Mouse (Mus musculus) forebrain, embryonic 13.5 days (tissue): ENCODE data around the gene Nav2. TPM values are rescaled to one million over a fixed set of nuclear protein-coding genes. Genes with fewer than 3 reads are reported as not detected.
A peak's percentile ranks its signal among the peaks of the same experiment; 100 is the strongest.

ENCODE experiments used
- ATAC-seq: fragments of 200-750 bp; cut with Nextera tagmentation; 2 replicates; pipeline ENCODE4 v1.8.0; 2017
- H3K27ac ChIP-seq: fragments of 300-500 bp; sonication (generic); 2 replicates; pipeline ENCODE4 v1.5.1; 2015; ENCODE audit warnings: inconsistent platforms, mild to moderate bottlenecking, moderate library complexity
- H3K27me3 ChIP-seq: fragments of 300-500 bp; sonication (generic); 2 replicates; pipeline ENCODE4 v1.6.1; 2015; ENCODE audit warnings: mild to moderate bottlenecking, inconsistent platforms
- H3K36me3 ChIP-seq: fragments of 300-500 bp; sonication (generic); 2 replicates; pipeline ENCODE4 v1.6.1; 2015; ENCODE audit warnings: mild to moderate bottlenecking, inconsistent platforms; ENCODE audit not compliant: poor library complexity, severe bottlenecking
- H3K4me1 ChIP-seq: fragments of 300-500 bp; sonication (generic); 2 replicates; pipeline ENCODE4 v1.6.1; 2015; ENCODE audit warnings: inconsistent platforms
- H3K4me2 ChIP-seq: fragments of 300-500 bp; sonication (generic); 2 replicates; pipeline ENCODE4 v1.6.1; 2015; ENCODE audit warnings: inconsistent platforms, mild to moderate bottlenecking, moderate library complexity
- H3K4me3 ChIP-seq: fragments of 300-500 bp; sonication (generic); 2 replicates; pipeline ENCODE4 v1.5.1; 2015; ENCODE audit warnings: mild to moderate bottlenecking, inconsistent platforms
- H3K9ac ChIP-seq: fragments of 300-500 bp; sonication (generic); 2 replicates; pipeline ENCODE4 v1.6.1; 2015; ENCODE audit warnings: mild to moderate bottlenecking, inconsistent platforms
- H3K9me3 ChIP-seq: fragments of 300-500 bp; sonication (generic); replicated peaks from 2 replicates; pipeline ENCODE4 v1.6.1; 2016; ENCODE audit warnings: inconsistent platforms
- WGBS: fragments of 180-500 bp; shearing (Covaris S2); methylation state at CpG from one replicate; pipeline ENCODE4 v1.1.7; 2015; 5-methylcytosine and 5-hydroxymethylcytosine counted together
- polyA plus RNA-seq: library from polyadenylated mRNA; unstranded; fragments of >200 nt; fragmentation: Nextera tagmentation; extraction: Ambion mirVana; gene quantifications from 2 replicates; pipeline ENCODE4 v1.2.1, GENCODE M21; 2015

Nav2 gene
- polyA plus RNA-seq, 1 experiment from 2014 or later: 11.2 TPM

DNA sequence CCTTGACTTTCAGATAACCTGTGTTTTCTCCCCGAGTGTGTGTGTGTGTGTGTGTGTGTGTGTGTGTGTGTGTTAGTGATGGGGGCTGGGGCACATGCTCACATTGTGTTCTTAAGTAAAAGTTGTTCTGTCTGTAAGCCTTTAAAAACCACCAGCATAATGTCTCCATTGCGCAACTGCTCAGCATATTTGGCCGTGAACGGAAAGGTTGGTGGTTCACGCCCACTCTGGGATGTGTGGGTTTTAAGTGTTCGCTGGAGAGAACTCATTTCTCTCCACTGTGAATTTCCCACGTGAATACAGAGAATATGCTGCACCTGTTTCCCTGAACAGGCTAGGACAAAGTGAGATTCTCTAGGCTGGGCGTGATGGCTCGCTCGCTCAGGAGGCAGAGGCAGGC is 542.7 kb downstream of the Nav2 start:
- H3K9me3 ChIP-seq: no peaks in the 10 kb centered on the region
- H3K27me3 ChIP-seq: peaks cover 7% of the 10 kb centered on the region
- no peak overlapping the region for H3K4me3 ChIP-seq
- no peak overlapping the region for H3K27ac ChIP-seq
- WGBS: 90% methylated on average over 10 of the region's 10 CpGs
- ATAC-seq: no peak
- H3K9ac ChIP-seq: no peak overlapping the region
- peaks cover 9% of the 10 kb centered on the region for H3K4me1 ChIP-seq
- H3K36me3 ChIP-seq: no peaks in the 10 kb centered on the region
- no peak overlapping the region for H3K4me2 ChIP-seq

DNA sequence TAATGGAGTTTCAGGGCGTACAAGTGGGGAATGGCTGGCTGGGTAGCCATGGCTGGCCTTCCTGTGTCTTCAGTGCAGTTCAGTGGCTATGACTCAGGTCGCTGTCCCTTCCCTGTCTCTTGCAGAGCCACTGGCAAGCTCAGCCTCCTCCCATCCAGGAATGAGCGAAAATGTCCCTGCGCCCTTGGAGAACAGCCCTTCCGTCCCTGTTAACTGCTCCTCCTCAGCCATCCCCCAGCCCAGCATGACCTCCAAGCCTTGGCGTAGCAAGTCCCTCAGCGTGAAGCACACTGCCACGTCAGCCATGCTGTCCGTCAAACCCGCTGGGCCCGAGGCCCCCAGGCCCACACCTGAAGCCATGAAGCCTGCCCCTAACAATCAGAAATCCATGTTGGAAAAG is 543.8 kb downstream of the Nav2 start:
- Histone ChIP-seq H3K4me2 (no peak overlapping the region), H3K9ac (no peak overlapping the region)
- WGBS: 74% methylated on average over 11 of the region's 11 CpGs

DNA sequence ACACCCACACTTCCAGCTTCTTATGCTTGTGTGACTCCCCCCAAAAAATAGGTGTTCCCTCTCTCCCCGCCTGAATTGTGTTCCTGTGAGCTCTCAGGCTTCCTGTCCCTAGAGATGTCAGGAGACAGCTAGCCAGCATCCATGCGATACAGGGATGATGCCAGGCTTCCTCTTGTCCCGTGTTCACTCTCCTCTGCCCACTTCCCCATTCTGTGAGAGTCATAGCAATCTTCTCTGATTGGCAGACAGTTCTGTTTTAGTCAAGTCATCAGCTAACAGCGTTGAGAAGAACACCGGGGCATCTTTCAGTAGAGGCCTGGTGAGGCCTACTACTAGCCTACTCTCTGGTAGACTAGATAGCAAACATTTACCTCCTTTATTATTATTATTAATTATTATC is 546.1 kb downstream of the Nav2 start:
- Histone ChIP-seq H3K27ac (no peak overlapping the region), H3K27me3 (peaks cover 7% of the 10 kb centered on the region), H3K4me1 (peaks cover 9% of the 10 kb centered on the region), H3K36me3 (no peaks in the 10 kb centered on the region), H3K4me3 (no peak overlapping the region), H3K9me3 (no peaks in the 10 kb centered on the region), H3K4me2 (no peak overlapping the region), H3K9ac (no peak overlapping the region)
- no peak for ATAC-seq
- 93% methylated on average over 5 of the region's 5 CpGs for WGBS

More for the DNA sequence above, 543.8 kb downstream of the Nav2 start:
- no peak overlapping the region for H3K4me3 ChIP-seq
- peaks cover 9% of the 10 kb centered on the region for H3K4me1 ChIP-seq
- no peak overlapping the region for H3K27ac ChIP-seq
- H3K27me3 ChIP-seq: peaks cover 7% of the 10 kb centered on the region
- ATAC-seq: no peak
- no peaks in the 10 kb centered on the region for H3K36me3 ChIP-seq
- no peaks in the 10 kb centered on the region for H3K9me3 ChIP-seq

DNA sequence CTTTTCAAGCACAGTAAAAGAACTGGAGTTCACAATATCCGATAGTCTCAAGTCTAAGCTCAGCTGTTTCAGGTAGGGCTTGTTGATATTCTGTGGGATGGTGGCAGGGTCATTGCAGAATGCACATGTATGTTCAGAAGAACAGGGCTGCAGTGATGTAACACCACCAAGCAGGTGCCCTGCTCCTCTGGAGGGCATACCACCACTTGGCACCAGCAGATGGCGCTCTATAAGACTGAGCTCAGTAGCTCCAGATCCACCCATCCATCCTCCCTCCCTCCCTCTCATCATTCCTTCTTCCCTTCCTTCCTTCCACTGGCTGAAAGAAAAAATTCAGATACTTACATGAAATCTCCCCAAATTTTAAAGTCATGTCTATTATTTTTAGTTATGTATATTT is 547.6 kb downstream of the Nav2 start:
- H3K4me1 ChIP-seq: no peaks in the 10 kb centered on the region
- H3K9ac ChIP-seq: no peak overlapping the region
- peak; percentile 57; the same call in 1 of the 2 replicates for ATAC-seq
- H3K27me3 ChIP-seq: peaks cover 3% of the 10 kb centered on the region; the same call in 1 of the 2 replicates
- no peak overlapping the region for H3K27ac ChIP-seq
- no peak overlapping the region for H3K4me3 ChIP-seq
- no peak overlapping the region for H3K4me2 ChIP-seq
- no peaks in the 10 kb centered on the region for H3K9me3 ChIP-seq
- 54% methylated on average over 2 of the region's 2 CpGs for WGBS
- no peaks in the 10 kb centered on the region for H3K36me3 ChIP-seq

DNA sequence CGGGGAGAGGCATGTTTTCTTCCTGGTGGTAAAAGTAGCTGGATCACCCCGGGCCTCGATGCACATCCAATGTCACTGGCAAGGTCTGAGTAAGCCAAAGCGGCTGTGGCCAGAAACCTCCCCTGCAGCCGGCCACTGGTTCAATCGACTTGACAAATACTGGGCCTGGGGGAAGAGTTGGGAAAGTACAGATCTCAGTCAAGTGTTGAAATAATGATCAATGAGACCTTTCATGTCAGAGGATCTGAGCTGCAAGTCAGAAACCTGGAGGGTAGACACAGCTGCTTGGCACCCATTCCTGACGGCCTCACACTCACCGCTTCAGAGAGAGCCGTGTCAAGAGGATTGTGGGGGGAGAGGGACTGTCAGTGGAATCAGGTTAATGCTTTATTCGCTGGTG is 548.9 kb downstream of the Nav2 start:
- no peaks in the 10 kb centered on the region for H3K9me3 ChIP-seq
- 79% methylated on average over 10 of the region's 10 CpGs for WGBS
- no peaks in the 10 kb centered on the region for H3K4me1 ChIP-seq
- no peak for ATAC-seq
- peaks cover 3% of the 10 kb centered on the region; the same call in 1 of the 2 replicates for H3K27me3 ChIP-seq
- no peak overlapping the region for H3K4me2 ChIP-seq
- H3K4me3 ChIP-seq: no peak overlapping the region
- no peak overlapping the region for H3K27ac ChIP-seq
- H3K9ac ChIP-seq: no peak overlapping the region
- no peaks in the 10 kb centered on the region for H3K36me3 ChIP-seq

DNA sequence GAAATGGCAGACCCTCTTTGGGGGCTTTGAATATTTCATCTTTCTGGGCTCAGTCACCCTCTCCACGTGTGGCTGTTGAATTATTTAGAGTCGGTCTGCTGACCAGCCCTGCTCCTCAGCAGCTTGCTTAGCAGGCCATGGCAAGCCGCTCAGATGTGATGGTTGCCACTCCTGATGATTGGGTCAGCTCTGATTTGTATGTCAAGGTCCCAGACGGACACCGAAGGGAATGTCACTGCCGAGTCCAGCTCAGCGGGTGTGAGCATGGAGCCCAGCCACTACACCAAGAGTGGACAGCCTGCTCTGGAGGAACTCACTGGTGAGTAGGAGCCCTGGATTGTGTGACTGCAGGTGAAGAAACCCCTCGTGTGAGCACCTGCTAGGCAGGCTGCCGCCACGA is 549.4 kb downstream of the Nav2 start:
- no peak overlapping the region for H3K4me3 ChIP-seq
- 81% methylated on average over 10 of the region's 10 CpGs for WGBS
- no peaks in the 10 kb centered on the region for H3K9me3 ChIP-seq
- no peak for ATAC-seq
- no peaks in the 10 kb centered on the region for H3K4me1 ChIP-seq
- peaks cover 3% of the 10 kb centered on the region; the same call in 1 of the 2 replicates for H3K27me3 ChIP-seq
- no peak overlapping the region for H3K9ac ChIP-seq
- no peak overlapping the region for H3K4me2 ChIP-seq
- H3K36me3 ChIP-seq: no peaks in the 10 kb centered on the region
- H3K27ac ChIP-seq: no peak overlapping the region

DNA sequence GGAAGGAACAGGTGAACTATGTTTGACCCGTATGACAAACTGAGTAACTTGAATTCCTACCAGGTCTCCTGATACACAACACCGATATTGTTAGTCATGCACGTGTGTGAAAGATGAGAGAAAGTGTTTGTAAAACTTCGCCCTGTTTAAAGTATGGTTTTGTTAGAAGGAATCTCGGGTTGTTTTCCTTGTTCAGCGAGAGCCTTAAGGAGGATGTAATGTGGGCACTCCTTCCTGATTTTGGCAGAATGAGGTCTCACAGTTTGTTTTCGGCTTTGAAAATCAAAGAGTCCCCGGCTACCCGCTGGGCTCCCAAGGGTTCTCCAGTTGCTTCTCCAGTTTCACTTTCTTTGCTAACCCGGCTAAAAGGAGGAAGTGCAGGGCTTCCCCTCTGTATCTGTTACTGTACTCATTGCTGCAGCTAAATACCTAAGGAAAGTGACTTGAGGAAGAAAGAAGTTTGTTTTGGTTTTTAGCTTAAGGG is 553.9 kb downstream of the Nav2 start:
- no peaks in the 10 kb centered on the region for H3K4me1 ChIP-seq
- ATAC-seq: no peak
- H3K9me3 ChIP-seq: no peaks in the 10 kb centered on the region
- no peak overlapping the region for H3K4me3 ChIP-seq
- no peak overlapping the region for H3K4me2 ChIP-seq
- peaks cover 5% of the 10 kb centered on the region; the same call in 1 of the 2 replicates for H3K36me3 ChIP-seq
- H3K27ac ChIP-seq: no peak overlapping the region
- H3K27me3 ChIP-seq: no peaks in the 10 kb centered on the region
- no peak overlapping the region for H3K9ac ChIP-seq
- 33% methylated on average over 10 of the region's 10 CpGs for WGBS

DNA sequence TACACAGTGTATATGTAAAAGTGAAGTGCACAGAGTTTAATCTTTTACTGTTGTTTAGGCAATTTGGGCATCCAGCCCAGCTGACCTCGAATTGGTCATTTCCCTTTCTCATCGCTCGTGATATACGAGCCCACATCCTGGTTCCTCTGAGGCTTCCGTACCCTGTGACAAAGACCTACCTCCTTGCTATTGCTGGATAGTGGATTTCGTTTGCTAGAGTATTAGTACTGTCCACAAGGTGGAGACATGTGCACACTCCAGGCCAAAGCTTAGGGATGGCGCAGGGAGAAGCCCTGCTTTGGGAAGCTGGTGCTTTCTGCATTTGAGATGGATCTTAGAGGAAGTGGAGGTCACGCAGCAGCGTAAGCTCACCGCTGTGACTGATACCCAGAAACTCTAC is 559.3 kb downstream of the Nav2 start:
- H3K9me3 ChIP-seq: no peaks in the 10 kb centered on the region
- ATAC-seq: peak; percentile 81
- 58% methylated on average over 10 of the region's 10 CpGs for WGBS
- no peak overlapping the region for H3K4me2 ChIP-seq
- H3K27ac ChIP-seq: no peak overlapping the region
- no peak overlapping the region for H3K9ac ChIP-seq
- no peaks in the 10 kb centered on the region for H3K27me3 ChIP-seq
- H3K4me1 ChIP-seq: no peaks in the 10 kb centered on the region
- no peak overlapping the region for H3K4me3 ChIP-seq
- H3K36me3 ChIP-seq: peaks cover 5% of the 10 kb centered on the region; the same call in 1 of the 2 replicates

DNA sequence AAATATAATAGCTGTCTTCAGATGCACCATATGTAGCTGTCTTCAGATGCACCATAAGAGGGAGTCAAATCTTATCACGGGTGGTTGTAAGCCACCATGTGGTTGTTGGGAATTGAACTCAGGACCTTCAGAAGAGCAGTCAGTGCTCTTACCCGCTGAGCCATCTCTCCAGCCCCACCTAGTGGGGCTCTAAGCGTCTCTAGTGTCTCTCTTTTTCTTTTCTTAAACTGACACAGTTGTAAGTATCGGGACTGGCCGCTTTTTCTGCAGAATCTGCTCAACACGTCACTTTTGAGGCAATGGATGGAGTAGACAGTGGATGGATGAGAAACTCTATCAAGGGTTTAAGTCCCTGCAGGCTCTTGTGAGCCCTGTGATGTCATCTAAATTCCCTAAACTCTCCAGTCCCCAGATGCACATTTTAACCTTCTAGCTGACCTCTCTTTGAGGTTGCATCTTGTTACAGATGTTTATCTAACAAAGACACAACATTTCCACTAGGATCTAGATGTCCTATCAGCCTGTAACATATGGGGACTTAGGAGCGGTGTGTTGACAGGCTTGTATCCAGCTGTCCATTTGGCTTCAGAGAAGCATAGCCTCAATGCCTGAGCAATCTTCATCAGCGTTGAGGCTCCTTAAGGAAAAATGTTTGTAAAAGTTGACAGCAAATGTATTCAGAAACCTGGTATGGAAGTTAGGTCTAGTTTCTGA is 560.1 kb downstream of the Nav2 start:
- 75% methylated on average over 8 of the region's 8 CpGs for WGBS
- H3K9me3 ChIP-seq: no peaks in the 10 kb centered on the region
- no peak overlapping the region for H3K4me2 ChIP-seq
- H3K27ac ChIP-seq: no peak overlapping the region
- H3K4me3 ChIP-seq: no peak overlapping the region
- no peak overlapping the region for H3K9ac ChIP-seq
- H3K4me1 ChIP-seq: no peaks in the 10 kb centered on the region
- no peaks in the 10 kb centered on the region for H3K27me3 ChIP-seq
- H3K36me3 ChIP-seq: peaks cover 5% of the 10 kb centered on the region; the same call in 1 of the 2 replicates
- no peak for ATAC-seq

DNA sequence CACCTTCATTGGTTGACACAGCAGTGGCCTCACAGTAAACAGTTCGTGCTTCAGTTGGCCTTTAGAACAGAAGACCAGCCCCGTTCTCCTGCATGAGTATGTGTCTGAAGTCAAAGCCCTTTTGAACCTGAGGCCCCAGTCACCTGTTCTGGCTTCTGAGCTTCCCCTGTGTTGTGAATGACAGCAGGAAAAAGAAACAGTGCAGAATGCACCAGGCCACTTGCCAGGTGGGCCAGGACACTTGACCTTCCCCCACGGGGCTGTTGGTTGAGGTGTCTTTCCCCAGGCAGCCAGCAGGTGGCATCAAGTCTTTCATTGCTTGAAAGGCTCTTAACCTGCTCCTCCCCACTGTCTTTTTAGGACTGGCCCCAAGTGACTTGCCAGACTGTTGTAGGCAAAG is 562.8 kb downstream of the Nav2 start:
- ATAC-seq: no peak
- Histone ChIP-seq H3K4me3 (no peak overlapping the region), H3K36me3 (no peaks in the 10 kb centered on the region), H3K4me2 (no peak overlapping the region), H3K9ac (no peak overlapping the region), H3K27ac (no peak overlapping the region), H3K9me3 (no peaks in the 10 kb centered on the region), H3K4me1 (no peaks in the 10 kb centered on the region), H3K27me3 (no peaks in the 10 kb centered on the region)
- 60% methylated on average over 3 of the region's 3 CpGs for WGBS

DNA sequence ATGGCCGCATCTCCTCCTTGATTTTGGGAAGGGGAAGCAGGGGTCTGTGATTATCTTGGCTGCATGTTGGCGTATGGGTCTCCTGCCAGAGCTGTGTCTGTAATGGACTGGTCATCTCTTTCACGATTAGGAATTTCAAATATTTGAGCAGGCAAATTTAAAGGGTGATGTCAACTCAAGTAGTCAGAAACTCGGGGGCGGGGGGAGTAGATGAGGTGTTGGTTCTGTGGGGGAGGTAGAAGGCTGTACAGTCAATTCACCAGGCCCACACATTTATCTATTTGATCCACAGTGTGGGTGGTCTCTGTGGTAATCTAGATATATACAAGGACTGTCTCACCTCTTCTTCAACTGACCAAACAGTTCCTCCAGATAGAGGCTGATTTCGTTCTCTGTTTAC is 566.8 kb downstream of the Nav2 start:
- Histone ChIP-seq H3K4me3 (no peak overlapping the region), H3K9ac (no peak overlapping the region), H3K27me3 (no peaks in the 10 kb centered on the region), H3K4me2 (no peak overlapping the region), H3K27ac (no peak overlapping the region), H3K36me3 (no peaks in the 10 kb centered on the region), H3K4me1 (no peaks in the 10 kb centered on the region; the same call in 1 of the 2 replicates), H3K9me3 (no peaks in the 10 kb centered on the region)
- no peak for ATAC-seq
- WGBS: 90% methylated on average over 6 of the region's 6 CpGs

DNA sequence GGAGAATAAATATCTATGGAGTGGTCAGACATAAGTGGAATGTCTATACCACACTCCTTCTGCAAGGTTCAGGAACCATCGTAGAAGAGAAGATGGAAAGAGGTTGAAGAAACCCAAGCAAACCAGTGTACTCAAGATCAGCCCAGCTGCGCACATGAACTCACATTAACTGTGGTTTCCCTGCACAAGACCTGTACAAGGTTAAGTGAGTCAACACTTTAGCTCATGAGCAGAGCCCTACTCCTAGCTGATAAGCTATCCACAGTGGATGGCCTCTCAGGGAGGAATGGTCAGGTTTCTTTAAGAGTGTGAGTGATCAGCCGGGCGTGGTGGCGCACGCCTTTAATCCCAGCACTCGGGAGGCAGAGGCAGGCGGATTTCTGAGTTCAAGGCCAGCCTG is 567.6 kb downstream of the Nav2 start:
- Histone ChIP-seq H3K4me3 (no peak overlapping the region), H3K9ac (no peak overlapping the region), H3K4me2 (no peak overlapping the region), H3K27ac (no peak overlapping the region), H3K4me1 (no peaks in the 10 kb centered on the region; the same call in 1 of the 2 replicates), H3K36me3 (no peaks in the 10 kb centered on the region), H3K27me3 (no peaks in the 10 kb centered on the region), H3K9me3 (no peaks in the 10 kb centered on the region)
- WGBS: 94% methylated on average over 8 of the region's 8 CpGs
- ATAC-seq: no peak

DNA sequence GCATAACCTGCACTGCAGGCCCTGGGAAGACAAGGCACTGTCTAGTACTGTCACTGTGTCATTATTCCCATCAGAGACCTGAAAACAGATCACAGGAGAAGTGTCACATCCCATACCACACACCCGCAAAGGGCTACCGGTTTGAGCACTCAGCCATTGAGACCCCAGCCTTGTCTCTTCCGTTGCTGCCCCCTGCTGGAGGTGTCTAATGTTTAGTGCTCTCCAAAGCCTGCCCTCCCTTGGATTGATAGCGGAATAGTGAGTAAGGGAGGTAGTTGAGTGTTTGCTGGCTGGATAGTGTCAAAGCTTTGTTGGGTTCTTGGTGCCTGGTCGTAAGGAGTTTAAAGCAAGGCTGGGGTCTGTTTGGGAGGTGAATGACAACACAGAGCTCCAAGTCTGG is 568.1 kb downstream of the Nav2 start:
- Histone ChIP-seq H3K4me2 (no peak overlapping the region), H3K9me3 (no peaks in the 10 kb centered on the region), H3K4me1 (no peaks in the 10 kb centered on the region; the same call in 1 of the 2 replicates), H3K9ac (no peak overlapping the region), H3K36me3 (no peaks in the 10 kb centered on the region), H3K27ac (no peak overlapping the region), H3K4me3 (no peak overlapping the region), H3K27me3 (no peaks in the 10 kb centered on the region)
- WGBS: 67% methylated on average over 5 of the region's 5 CpGs
- 0 out of 2 replicates have a peak, but pooled peaks have one; percentile 13 for ATAC-seq
